Comparison of ENCODE assay signal across 19 mouse cellular contexts in genomic region chr1:162144992-162145391, GRCm38 (mm10).
DNase-seq lines count a peak whose midpoint lies in the region; ATAC-seq lines count a peak whose summit lies in the region.
"Had no signal": no experiment of that assay in that cellular context is flagged by ENCODE, and none has a peak within 500 bp of the region (broad histone marks: within the 10 kb centered on the region; RNA-seq: fewer than 3 reads in every experiment).

No protein-coding gene starts in this region.

- H3K4me2 ChIP-seq in heart, embryonic 11.5 days, result no peak overlapping the region
- no peak overlapping the region for H3K4me2 ChIP-seq in midbrain, embryonic 11.5 days
- H3K4me2 ChIP-seq in midbrain, embryonic 14.5 days (ENCODE audit: low read length), result no peak overlapping the region
- H3K4me2 ChIP-seq in limb, embryonic 12.5 days, result no peak overlapping the region
- H3K4me2 ChIP-seq in kidney, embryonic 16.5 days (replicated peaks; ENCODE audit: low read depth, low read length), result no peak overlapping the region
- H3K4me2 ChIP-seq: midbrain, embryonic 12.5 days had no signal

- no peaks in the 10 kb centered on the region for H3K36me3 ChIP-seq in heart, embryonic 10.5 days
- H3K36me3 ChIP-seq in heart, embryonic 11.5 days (ENCODE audit: control insufficient read depth, insufficient read depth, low read length), result no peaks in the 10 kb centered on the region
- H3K36me3 ChIP-seq in midbrain, embryonic 11.5 days (ENCODE audit: control insufficient read depth, insufficient read depth, low read length), result no peaks in the 10 kb centered on the region
- H3K36me3 ChIP-seq in midbrain, embryonic 14.5 days (ENCODE audit: control insufficient read depth, insufficient read depth, low read length), result no peaks in the 10 kb centered on the region
- H3K36me3 ChIP-seq in limb, embryonic 12.5 days, result no peaks in the 10 kb centered on the region
- no peaks in the 10 kb centered on the region for H3K36me3 ChIP-seq in kidney, embryonic 16.5 days (ENCODE audit: insufficient read depth, low read length)
- H3K36me3 ChIP-seq: midbrain, embryonic 12.5 days had no signal

- H3K27ac ChIP-seq in heart, embryonic 10.5 days, result 0 out of 2 replicates have a peak overlapping the region, but pooled peaks have one; percentile 42
- no peak overlapping the region for H3K27ac ChIP-seq in heart, embryonic 11.5 days (ENCODE audit: low read depth, low read length)
- H3K27ac ChIP-seq in midbrain, embryonic 11.5 days (ENCODE audit: low read depth, low read length), result no peak overlapping the region
- no peak overlapping the region for H3K27ac ChIP-seq in midbrain, embryonic 14.5 days (replicated peaks; ENCODE audit: low read depth, low read length)
- H3K27ac ChIP-seq in limb, embryonic 12.5 days, result peak overlapping the region; percentile 76; the same call in 1 of the 2 replicates
- no peak overlapping the region for H3K27ac ChIP-seq in kidney, embryonic 16.5 days (ENCODE audit: low read length)
- H3K27ac ChIP-seq: macrophage; midbrain, embryonic 12.5 days had no signal

- H3K27me3 ChIP-seq in heart, embryonic 10.5 days (ENCODE audit: insufficient read depth, poor library complexity, severe bottlenecking), result no peaks in the 10 kb centered on the region
- no peaks in the 10 kb centered on the region for H3K27me3 ChIP-seq in heart, embryonic 11.5 days (ENCODE audit: control insufficient read depth, insufficient read depth, low read length)
- H3K27me3 ChIP-seq in midbrain, embryonic 11.5 days (ENCODE audit: control insufficient read depth, insufficient read depth, low read length), result no peaks in the 10 kb centered on the region
- no peaks in the 10 kb centered on the region for H3K27me3 ChIP-seq in midbrain, embryonic 14.5 days (ENCODE audit: control insufficient read depth, insufficient read depth, low read length)
- H3K27me3 ChIP-seq in limb, embryonic 12.5 days, result no peaks in the 10 kb centered on the region
- no peaks in the 10 kb centered on the region for H3K27me3 ChIP-seq in kidney, embryonic 16.5 days (ENCODE audit: insufficient read depth, low read length)
- H3K27me3 ChIP-seq: midbrain, embryonic 12.5 days had no signal

- no peak overlapping the region for H3K4me3 ChIP-seq in heart, embryonic 10.5 days
- H3K4me3 ChIP-seq in heart, embryonic 11.5 days (ENCODE audit: low read depth, low read length), result no peak overlapping the region
- no peak overlapping the region for H3K4me3 ChIP-seq in midbrain, embryonic 11.5 days (ENCODE audit: low read depth, low read length)
- no peak overlapping the region for H3K4me3 ChIP-seq in midbrain, embryonic 14.5 days (replicated peaks; ENCODE audit: low read depth, low read length)
- H3K4me3 ChIP-seq in limb, embryonic 12.5 days (replicated peaks), result no peak overlapping the region
- H3K4me3 ChIP-seq in kidney, embryonic 16.5 days (ENCODE audit: low read length), result no peak overlapping the region
- H3K4me3 ChIP-seq: erythroblast, embryonic 14.5 days; midbrain, embryonic 12.5 days had no signal

- peaks cover 4% of the 10 kb centered on the region; the same call in 1 of the 2 replicates for H3K4me1 ChIP-seq in heart, embryonic 10.5 days
- no peaks in the 10 kb centered on the region for H3K4me1 ChIP-seq in heart, embryonic 11.5 days (ENCODE audit: control insufficient read depth, insufficient read depth, low read length)
- H3K4me1 ChIP-seq in midbrain, embryonic 11.5 days (ENCODE audit: control insufficient read depth, insufficient read depth, low read length), result no peaks in the 10 kb centered on the region
- 0 out of 2 replicates have a peak, but pooled peaks cover 5% of the 10 kb centered on the region for H3K4me1 ChIP-seq in midbrain, embryonic 14.5 days (ENCODE audit: control insufficient read depth, insufficient read depth, low read length)
- H3K4me1 ChIP-seq in limb, embryonic 12.5 days (replicated peaks), result peaks cover 19% of the 10 kb centered on the region
- no peaks in the 10 kb centered on the region for H3K4me1 ChIP-seq in kidney, embryonic 16.5 days (ENCODE audit: insufficient read depth, low read length)

- 100% methylated on average over 1 of the region's 1 CpGs for WGBS in heart, embryonic 10.5 days
- WGBS in heart, embryonic 11.5 days (ENCODE audit: insufficient replicate concordance), result 100% methylated on average over 1 of the region's 1 CpGs
- WGBS in midbrain, embryonic 11.5 days, result no CpG with 5 or more reads among the region's 1 CpGs
- 100% methylated on average over 1 of the region's 1 CpGs for WGBS in midbrain, embryonic 14.5 days
- 67% methylated on average over 1 of the region's 1 CpGs for WGBS in limb, embryonic 12.5 days
- WGBS in kidney, embryonic 16.5 days, result no CpG with 5 or more reads among the region's 1 CpGs

- no peak for DNase-seq in heart, embryonic 10.5 days (ENCODE audit: low spot score)
- DNase-seq in midbrain, embryonic 11.5 days (ENCODE audit: low spot score, missing footprints), result peak; percentile 71
- DNase-seq in midbrain, embryonic 14.5 days, result no peak
- no peak for DNase-seq in embryo, embryonic 11 days
- DNase-seq: adrenal gland, adult 8-10 months; cerebellum, postnatal 10 days; gastrocnemius, postnatal 10 days; heart, postnatal 36 days; lung, adult 18-20 months; right cerebral cortex, postnatal 14 days; spleen, adult 18-20 months had no signal

- no peaks in the 10 kb centered on the region for H3K9me3 ChIP-seq in heart, embryonic 10.5 days
- H3K9me3 ChIP-seq in heart, embryonic 11.5 days (replicated peaks; ENCODE audit: control insufficient read depth, low read length), result no peaks in the 10 kb centered on the region
- H3K9me3 ChIP-seq in midbrain, embryonic 11.5 days (ENCODE audit: control insufficient read depth, low read length), result no peaks in the 10 kb centered on the region
- no peaks in the 10 kb centered on the region for H3K9me3 ChIP-seq in midbrain, embryonic 14.5 days (ENCODE audit: control insufficient read depth, low read length)
- no peaks in the 10 kb centered on the region for H3K9me3 ChIP-seq in limb, embryonic 12.5 days
- H3K9me3 ChIP-seq in kidney, embryonic 16.5 days (ENCODE audit: low read length), result no peaks in the 10 kb centered on the region
- H3K9me3 ChIP-seq: midbrain, embryonic 12.5 days had no signal

- ATAC-seq in heart, embryonic 11.5 days (replicated peaks; ENCODE audit: insufficient number of reproducible peaks, low FRiP score, low TSS enrichment), result no peak
- no peak for ATAC-seq in midbrain, embryonic 11.5 days (ENCODE audit: low FRiP score)
- ATAC-seq in midbrain, embryonic 14.5 days (ENCODE audit: low FRiP score, low TSS enrichment), result no peak
- no peak for ATAC-seq in limb, embryonic 12.5 days (ENCODE audit: insufficient number of reproducible peaks, insufficient read depth, low FRiP score, low TSS enrichment, low read depth)
- no peak for ATAC-seq in erythroblast, adult 5-6 weeks (replicated peaks; ENCODE audit: low FRiP score, poor library complexity, severe bottlenecking)
- ATAC-seq in kidney, embryonic 16.5 days (ENCODE audit: low FRiP score, low TSS enrichment), result no peak
- ATAC-seq: forebrain, embryonic 14.5 days had no signal

- no peak overlapping the region for H3K9ac ChIP-seq in heart, embryonic 11.5 days (ENCODE audit: low read depth, low read length)
- no peak overlapping the region for H3K9ac ChIP-seq in midbrain, embryonic 11.5 days (ENCODE audit: low read length)
- no peak overlapping the region for H3K9ac ChIP-seq in midbrain, embryonic 14.5 days (replicated peaks; ENCODE audit: low read length)
- H3K9ac ChIP-seq in limb, embryonic 12.5 days (replicated peaks), result no peak overlapping the region
- no peak overlapping the region for H3K9ac ChIP-seq in kidney, embryonic 16.5 days (replicated peaks; ENCODE audit: low read length)
- H3K9ac ChIP-seq: midbrain, embryonic 12.5 days had no signal

Comparison
In these comparisons a context has a peak if more than half of its experiments do, and no peak if none do; other contexts are left out.
1. H3K27ac ChIP-seq: peak in heart, embryonic 10.5 days (single experiment) and limb, embryonic 12.5 days (single experiment); none in heart, embryonic 11.5 days (single experiment), midbrain, embryonic 11.5 days (single experiment), midbrain, embryonic 14.5 days (single experiment) and kidney, embryonic 16.5 days (single experiment).